Mouse (Mus musculus) intestine, embryonic 15.5 days (tissue): ENCODE results near the gene Atp5g2. TPM values are rescaled to one million over a fixed set of nuclear protein-coding genes. Genes with fewer than 3 reads are reported as not detected.

Source experiments
- ATAC-seq: fragments of 200-750 bp; cut with Nextera tagmentation; 2 replicates; pipeline ENCODE4 v1.8.0; 2017; ENCODE audit warnings: moderate TSS enrichment, moderate library complexity
- H3K27ac ChIP-seq: fragments of 300-500 bp; sonication (generic); 2 replicates; pipeline ENCODE4 v1.5.1; 2015; ENCODE audit warnings: mild to moderate bottlenecking, inconsistent platforms
- H3K27me3 ChIP-seq: fragments of 300-500 bp; sonication (generic); replicated peaks from 2 replicates; pipeline ENCODE4 v1.6.1; 2015; ENCODE audit warnings: inconsistent platforms
- H3K36me3 ChIP-seq: fragments of 300-500 bp; sonication (generic); 2 replicates; pipeline ENCODE4 v1.6.1; 2015; ENCODE audit warnings: inconsistent platforms
- H3K4me1 ChIP-seq: fragments of 300-500 bp; sonication (generic); replicated peaks from 2 replicates; pipeline ENCODE4 v1.6.1; 2015; ENCODE audit warnings: inconsistent platforms
- H3K4me2 ChIP-seq: fragments of 300-500 bp; sonication (generic); replicated peaks from 2 replicates; pipeline ENCODE4 v1.6.1; 2015; ENCODE audit warnings: mild to moderate bottlenecking, inconsistent platforms
- H3K4me3 ChIP-seq: fragments of 300-500 bp; sonication (generic); replicated peaks from 2 replicates; pipeline ENCODE4 v1.5.1; 2015; ENCODE audit warnings: inconsistent platforms
- H3K9ac ChIP-seq: fragments of 300-500 bp; sonication (generic); 2 replicates; pipeline ENCODE4 v1.6.1; 2015; ENCODE audit warnings: inconsistent platforms
- H3K9me3 ChIP-seq: fragments of 300-500 bp; sonication (generic); 2 replicates; pipeline ENCODE4 v1.6.1; 2016; ENCODE audit warnings: inconsistent platforms
- WGBS: fragments of 180-500 bp; shearing (Covaris S2); methylation state at CpG from one replicate; pipeline ENCODE4 v1.1.7; 2015; 5-methylcytosine and 5-hydroxymethylcytosine counted together
- microRNA counts: library from miRNA; unstranded; fragments of <30 nt; microRNA quantifications from one replicate; lab custom pipeline; 2016
- polyA plus RNA-seq: library from polyadenylated mRNA; unstranded; fragments of >200 nt; fragmentation: Nextera tagmentation; extraction: Ambion mirVana; gene quantifications from 2 replicates; pipeline ENCODE4 v1.2.1, GENCODE M21; 2015

Atp5g2 gene
- polyA plus RNA-seq, 1 experiment from 2014 or later: 68.2 TPM

- H3K27ac ChIP-seq: no peak overlapping the region
- no peak overlapping the region for H3K9ac ChIP-seq
- peaks cover 4% of the 10 kb centered on the region for H3K4me1 ChIP-seq
- 87% methylated on average over 1 of the region's 1 CpGs for WGBS
- H3K4me3 ChIP-seq: no peak overlapping the region
- H3K4me2 ChIP-seq: no peak overlapping the region
- ATAC-seq: no peak
- H3K9me3 ChIP-seq: no peaks in the 10 kb centered on the region
- H3K36me3 ChIP-seq: no peaks in the 10 kb centered on the region
- no peaks in the 10 kb centered on the region for H3K27me3 ChIP-seq
These were observed 51.4 kb downstream of the Atp5g2 start for GRCm38 (mm10) chr15:102620765-102621164.

GRCm38 (mm10) chr15:102619486-102619885, 52.7 kb downstream of the Atp5g2 start:
- Histone ChIP-seq H3K4me1 (peaks cover 4% of the 10 kb centered on the region), H3K27me3 (no peaks in the 10 kb centered on the region), H3K9me3 (no peaks in the 10 kb centered on the region), H3K4me3 (no peak overlapping the region), H3K4me2 (no peak overlapping the region), H3K36me3 (no peaks in the 10 kb centered on the region), H3K27ac (no peak overlapping the region), H3K9ac (no peak overlapping the region)
- ATAC-seq: no peak
- 94% methylated on average over 5 of the region's 5 CpGs for WGBS

GRCm38 (mm10) chr15:102617654-102618053, 54.5 kb downstream of the Atp5g2 start:
- H3K9me3 ChIP-seq: no peaks in the 10 kb centered on the region
- H3K4me1 ChIP-seq: 0 out of 2 replicates have a peak, but pooled peaks cover 2% of the 10 kb centered on the region
- H3K27ac ChIP-seq: no peak overlapping the region
- no peak for ATAC-seq
- H3K4me2 ChIP-seq: no peak overlapping the region
- H3K4me3 ChIP-seq: no peak overlapping the region
- 96% methylated on average over 1 of the region's 1 CpGs for whole genome bisulfite sequencing
- H3K36me3 ChIP-seq: no peaks in the 10 kb centered on the region
- H3K27me3 ChIP-seq: no peaks in the 10 kb centered on the region
- H3K9ac ChIP-seq: no peak overlapping the region

- H3K9me3 ChIP-seq: no peaks in the 10 kb centered on the region
- H3K27ac ChIP-seq: no peak overlapping the region
- H3K4me1 ChIP-seq: 0 out of 2 replicates have a peak, but pooled peaks cover 2% of the 10 kb centered on the region
- WGBS: 91% methylated on average over 2 of the region's 2 CpGs
- H3K4me2 ChIP-seq: no peak overlapping the region
- H3K27me3 ChIP-seq: no peaks in the 10 kb centered on the region
- no peak overlapping the region for H3K4me3 ChIP-seq
- ATAC-seq: no peak
- no peaks in the 10 kb centered on the region for H3K36me3 ChIP-seq
- no peak overlapping the region for H3K9ac ChIP-seq
These were observed 56.0 kb downstream of the Atp5g2 start for GRCm38 (mm10) chr15:102616174-102616573.

GRCm38 (mm10) chr15:102614224-102614623, 57.9 kb downstream of the Atp5g2 start:
- Histone ChIP-seq H3K4me1 (0 out of 2 replicates have a peak, but pooled peaks cover 2% of the 10 kb centered on the region), H3K27me3 (no peaks in the 10 kb centered on the region), H3K9me3 (no peaks in the 10 kb centered on the region), H3K36me3 (no peaks in the 10 kb centered on the region), H3K4me3 (no peak overlapping the region), H3K27ac (no peak overlapping the region), H3K9ac (no peak overlapping the region), H3K4me2 (no peak overlapping the region)
- no peak for ATAC-seq

GRCm38 (mm10) chr15:102612966-102613365, 59.2 kb downstream of the Atp5g2 start:
- H3K27ac ChIP-seq: no peak overlapping the region
- no peak for ATAC-seq
- H3K9me3 ChIP-seq: no peaks in the 10 kb centered on the region
- no peak overlapping the region for H3K4me2 ChIP-seq
- H3K9ac ChIP-seq: no peak overlapping the region
- H3K4me3 ChIP-seq: no peak overlapping the region
- no peaks in the 10 kb centered on the region for H3K27me3 ChIP-seq
- 0 out of 2 replicates have a peak, but pooled peaks cover 2% of the 10 kb centered on the region for H3K4me1 ChIP-seq
- no peaks in the 10 kb centered on the region for H3K36me3 ChIP-seq

MicroRNA genes within 50 kb of the gene (microRNA counts, 519-probe panel; counts per million panel counts)
- microRNA mmu-miR-688 (lab: Ali Mortazavi, UCI): 2,075 counts per million, percentile 48 among the panel's probes with 10 or more counts

Other genes with a start within 250 kb of the Atp5g2 start
- 0.54 and 1.2 TPM in 2 replicates for gene Amhr2, start 227.0 kb downstream of the Atp5g2 start, polyA plus RNA-seq
- 140 and 141 TPM in 2 replicates for gene Prr13, start 213.3 kb downstream of the Atp5g2 start, polyA plus RNA-seq
- 178 and 182 TPM in 2 replicates for gene Pcbp2, start 201.8 kb downstream of the Atp5g2 start, polyA plus RNA-seq
- gene Gm10337, start 168.6 kb downstream of the Atp5g2 start, polyA plus RNA-seq: 5.4 TPM in 1 of 2 replicates, not detected in the other
- 10.8 and 11.0 TPM in 2 replicates for gene Map3k12, start 155.3 kb downstream of the Atp5g2 start, polyA plus RNA-seq
- 94.1 and 101 TPM in 2 replicates for gene Tarbp2, start 154.2 kb downstream of the Atp5g2 start, polyA plus RNA-seq
- 1.3 and 1.6 TPM in 2 replicates for gene Npff, start 147.4 kb downstream of the Atp5g2 start, polyA plus RNA-seq
- gene Gm28047, start 47.3 kb downstream of the Atp5g2 start, polyA plus RNA-seq: 0.57 TPM in 1 of 2 replicates, not detected in the other
- gene Atf7, start 46.9 kb downstream of the Atp5g2 start, polyA plus RNA-seq: 25.9 and 31.8 TPM in 2 replicates
- 27.7 and 28.5 TPM in 2 replicates for gene Calcoco1, start 49.8 kb upstream of the Atp5g2 start, polyA plus RNA-seq
- gene Hoxc13, start 248.8 kb upstream of the Atp5g2 start, polyA plus RNA-seq: not detected in 2 replicates